Mouse (Mus musculus) inflammation-experienced regulatory T-cells (primary cell): ENCODE results near the gene Cluh. TPM values are rescaled to one million over a fixed set of nuclear protein-coding genes. Genes with fewer than 3 reads are reported as not detected.

Experiments
- polyA plus RNA-seq, 2 experiments: library from polyadenylated mRNA; unstranded; fragments of 100-300 nt; shearing (Covaris generic); gene quantifications; one replicate each; pipeline ENCODE4 v1.2.1; 2017

Gene Cluh
- polyA plus RNA-seq = 10 to 100 TPM; 26.8 to 35.6 TPM

DNA sequence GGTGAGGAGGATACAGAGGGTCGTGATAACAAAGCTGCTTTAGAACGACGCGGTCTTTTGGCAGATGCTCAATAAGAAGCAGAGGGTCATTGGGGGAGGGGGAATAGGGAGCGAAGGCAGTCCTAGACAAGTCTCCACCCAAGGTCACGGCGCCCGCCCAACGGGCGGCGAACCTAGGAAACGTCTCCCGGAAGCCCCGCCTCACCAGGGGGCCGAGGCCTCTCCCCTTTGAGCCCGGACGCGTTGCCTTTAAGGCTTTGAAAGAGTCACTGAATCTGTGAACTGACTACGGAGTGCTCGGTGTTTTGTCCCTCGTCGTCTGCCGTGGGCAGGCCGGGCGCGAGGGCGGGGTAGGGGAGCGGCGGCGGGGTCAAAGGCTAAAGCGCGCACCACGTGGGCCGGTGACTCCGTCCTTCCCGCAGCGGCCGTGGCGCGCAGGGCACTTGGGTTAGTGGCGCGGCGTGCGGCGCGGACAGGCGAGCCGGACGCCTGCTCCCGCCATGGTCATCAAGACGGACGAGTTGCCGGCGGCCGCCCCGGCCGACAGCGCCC is at the start of gene Cluh:
TSS of gene Cluh (plus strand) at position 401 of the 552 bp plus-strand sequence.

DNA sequence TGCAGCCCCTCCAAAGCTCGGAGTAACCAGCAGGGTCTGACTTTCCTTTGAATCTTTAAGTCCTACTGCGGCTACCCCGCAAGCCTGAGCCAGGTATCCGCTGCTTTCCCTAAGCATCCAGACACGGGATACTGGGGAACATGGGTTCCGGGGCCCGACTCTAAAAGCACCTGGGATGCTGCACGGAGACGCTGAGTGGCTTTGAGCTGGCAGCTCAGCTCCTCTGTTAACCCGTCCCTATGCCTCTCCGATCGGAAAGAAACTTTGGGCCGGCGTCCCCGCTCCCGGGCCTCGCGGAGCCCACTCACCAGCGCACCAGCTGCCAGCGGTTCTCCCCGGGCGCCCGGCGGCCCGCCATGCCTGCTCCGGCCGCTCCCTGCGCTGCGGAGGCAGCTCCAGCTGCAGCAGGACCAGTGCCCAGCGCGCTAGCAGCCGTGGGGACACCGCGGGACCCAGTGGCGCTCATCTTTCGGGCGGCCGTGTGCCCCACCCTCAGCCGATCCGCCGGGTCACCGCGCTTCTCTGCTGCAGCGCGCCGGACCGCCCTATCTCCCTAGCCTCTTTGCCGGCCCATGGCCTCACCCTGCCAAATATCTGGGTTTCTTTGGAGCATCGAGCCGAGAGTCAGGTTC is 38.6 kb upstream of the Cluh start, which contains the start of gene Rap1gap2:
TSS of gene Rap1gap2 (minus strand) at position 371 of the 632 bp plus-strand sequence.

DNA sequence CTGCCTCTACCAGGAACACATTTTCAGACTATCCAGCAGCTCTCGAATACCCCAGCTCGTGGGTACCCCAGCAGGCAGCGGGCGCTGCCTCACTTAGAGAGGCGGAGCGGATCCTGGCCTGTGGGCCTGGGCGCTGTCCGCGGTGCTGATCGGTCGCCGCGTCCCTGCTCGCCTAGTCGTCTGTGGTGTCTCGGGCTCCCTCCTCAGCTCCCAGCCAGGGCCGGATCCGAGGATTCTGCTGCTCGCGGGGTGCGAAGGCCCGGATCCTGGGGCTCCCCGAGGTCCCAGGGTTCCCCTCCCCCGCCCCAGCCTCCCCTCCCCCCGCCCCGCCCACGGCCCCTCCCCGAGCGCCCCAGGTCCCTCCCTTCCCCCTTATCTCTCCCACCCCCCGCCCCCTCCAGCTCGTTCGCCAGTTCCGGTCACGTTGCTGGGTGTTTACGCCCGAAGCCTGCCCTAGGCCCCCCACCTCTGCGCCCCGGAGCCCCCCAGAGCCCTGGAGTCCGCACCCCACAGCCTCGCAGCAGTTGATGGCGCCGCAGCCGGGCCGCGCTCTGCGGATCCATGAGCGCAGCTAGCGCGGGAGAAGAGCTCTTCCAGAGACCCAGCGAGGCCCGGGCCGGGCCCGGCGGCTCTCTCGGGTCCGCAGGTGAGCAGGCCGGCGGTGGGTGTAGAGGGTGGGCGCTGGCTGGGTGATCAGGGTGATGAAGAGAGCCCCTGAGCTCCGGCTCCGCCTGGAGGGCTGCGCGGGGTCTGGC is 29.9 kb upstream of the Cluh start, which contains the start of gene Ccdc92b:
TSS of gene Ccdc92b (plus strand) at position 405 of the 755 bp plus-strand sequence.

Other genes with a start within 250 kb of the Cluh start
- gene Rap1gap2, start 38.6 kb upstream of the Cluh start, polyA plus RNA-seq = 1 to 10 TPM; 4.6 to 9.9 TPM
- gene Ccdc92b, start 29.9 kb upstream of the Cluh start, polyA plus RNA-seq = under 1 TPM in 1 of 2 experiments, not detected in 1; 0.82 TPM
- gene Pafah1b1, start 75.2 kb downstream of the Cluh start, polyA plus RNA-seq = 10 to 100 TPM; 65.4 to 77.3 TPM
- 10 to 100 TPM; 40.0 to 41.2 TPM for gene Mettl16, start 121.3 kb downstream of the Cluh start, polyA plus RNA-seq
- 1 to 10 TPM; 7.8 to 8.9 TPM for gene Mnt, start 181.4 kb downstream of the Cluh start, polyA plus RNA-seq
- gene Sgsm2, start 247.6 kb downstream of the Cluh start, polyA plus RNA-seq = 1 to 10 TPM; 3.8 to 4.5 TPM
- 10 to 100 TPM; 38.4 to 53.2 TPM for gene Tsr1, start 248.6 kb downstream of the Cluh start, polyA plus RNA-seq